Mouse (Mus musculus) skeletal muscle tissue, adult 2 months (tissue): Measurements from ENCODE around the gene Cacna1b.

ENCODE experiments used
- DNase-seq: peaks from one replicate; pipeline ENCODE4 v3.0.0-alpha.2; 2012; ENCODE audit warnings: low read depth, low spot score

Gene Cacna1b

DNA sequence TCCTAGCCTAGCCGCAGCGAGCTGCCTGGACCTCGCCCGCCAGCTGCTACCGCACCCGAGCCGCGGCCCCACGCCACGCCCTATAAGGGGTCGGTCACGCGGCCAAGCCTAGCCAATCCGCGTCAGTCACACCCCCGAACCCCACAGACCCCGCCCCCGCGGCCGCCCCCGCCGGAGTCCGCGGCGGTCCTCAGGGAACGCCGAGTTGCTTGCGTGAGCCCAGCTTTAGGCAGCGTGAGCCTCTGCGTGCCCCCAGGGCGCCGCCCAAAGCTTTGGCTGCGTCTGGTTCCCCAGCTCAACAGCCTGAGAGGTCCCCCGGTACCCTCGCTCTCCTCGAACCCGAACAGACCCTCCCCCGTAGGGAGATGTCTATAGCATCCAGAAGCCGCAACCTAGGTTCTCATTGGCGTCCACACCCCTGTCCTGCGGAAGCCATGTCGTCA lies at the start of gene Cacna1b:
Cacna1b (minus strand) TSS at position 38 of the 443 bp plus-strand sequence.
- DNase-seq = no peak

DNA sequence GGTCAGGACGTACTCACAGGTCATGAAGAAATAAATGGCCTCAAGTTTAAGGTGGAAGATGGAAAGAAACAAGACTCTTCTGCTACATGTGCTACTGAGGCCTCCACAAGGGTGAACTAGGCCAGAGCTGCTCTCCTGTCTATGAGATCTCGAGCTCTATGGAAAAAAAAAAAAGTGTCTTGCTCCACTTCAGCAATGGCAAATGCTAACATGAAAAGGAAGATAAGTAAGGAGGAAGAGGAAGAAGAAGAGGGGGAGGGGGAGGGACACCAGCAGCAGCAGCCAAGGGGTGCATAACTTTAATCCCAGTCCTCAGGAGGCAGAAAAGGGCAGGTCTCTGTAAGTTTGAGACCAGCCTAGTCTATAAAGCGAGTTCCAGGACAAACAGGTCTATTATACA lies 46.8 kb upstream of the Cacna1b start:
- no peak for DNase-seq

DNA sequence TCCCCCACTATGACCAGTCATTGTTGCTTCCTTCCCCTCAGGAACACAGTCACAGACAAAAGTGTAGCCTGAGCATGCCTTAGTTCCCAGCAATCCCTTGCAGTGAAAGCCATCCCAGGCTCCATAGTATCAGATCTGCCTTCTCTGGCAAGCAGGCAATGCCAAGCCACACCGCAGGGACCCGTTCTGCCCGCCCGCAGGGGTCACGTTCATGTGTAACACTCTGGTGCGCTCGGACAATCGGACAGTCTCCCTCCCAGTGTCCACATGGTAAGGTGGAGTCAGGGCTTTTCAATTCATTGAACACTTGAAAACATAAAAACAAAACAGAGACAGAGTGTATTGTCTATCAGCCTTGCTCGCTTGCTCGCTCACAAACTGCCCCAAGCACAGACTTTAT lies 44.7 kb upstream of the Cacna1b start:
- no peak for DNase-seq

DNA sequence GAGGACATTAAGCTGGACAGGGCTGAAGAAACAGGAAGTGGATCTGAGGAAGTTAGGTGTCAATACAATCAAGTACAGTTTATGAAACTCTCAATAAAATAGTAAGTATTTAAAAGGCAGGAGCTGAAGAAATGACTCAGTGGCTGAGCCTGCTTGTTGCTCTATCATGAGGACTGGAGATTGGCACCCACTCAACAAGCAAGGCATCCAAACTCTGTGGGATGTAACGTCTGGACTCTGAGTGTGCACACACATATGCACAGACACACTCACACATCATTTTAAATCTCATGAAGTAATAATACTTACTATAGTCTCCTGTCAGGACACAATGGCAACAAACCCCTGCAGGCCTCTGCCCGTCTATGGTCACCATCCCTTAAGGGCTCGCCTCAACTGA lies 44.1 kb upstream of the Cacna1b start:
- no peak for DNase-seq

DNA sequence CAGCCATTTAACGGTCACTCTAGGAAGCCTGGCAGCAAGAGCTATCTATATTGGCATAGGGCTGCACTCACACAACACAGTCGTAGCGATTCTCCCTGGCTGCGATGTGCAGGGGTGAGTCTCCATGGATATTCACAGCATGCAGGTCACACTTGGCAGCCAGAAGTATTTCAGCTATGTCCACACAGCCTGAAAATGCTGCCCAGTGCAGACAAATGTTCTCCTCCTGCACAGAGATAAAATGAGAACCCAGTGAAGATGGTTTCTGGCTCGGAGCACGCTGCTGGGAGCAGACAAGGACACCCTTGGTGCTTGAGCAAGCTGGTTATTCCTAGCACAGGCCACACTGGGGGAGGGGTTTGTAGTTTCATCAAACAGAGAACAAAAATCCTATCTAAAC lies 43.2 kb upstream of the Cacna1b start:
- DNase-seq = peak; percentile 37

DNA sequence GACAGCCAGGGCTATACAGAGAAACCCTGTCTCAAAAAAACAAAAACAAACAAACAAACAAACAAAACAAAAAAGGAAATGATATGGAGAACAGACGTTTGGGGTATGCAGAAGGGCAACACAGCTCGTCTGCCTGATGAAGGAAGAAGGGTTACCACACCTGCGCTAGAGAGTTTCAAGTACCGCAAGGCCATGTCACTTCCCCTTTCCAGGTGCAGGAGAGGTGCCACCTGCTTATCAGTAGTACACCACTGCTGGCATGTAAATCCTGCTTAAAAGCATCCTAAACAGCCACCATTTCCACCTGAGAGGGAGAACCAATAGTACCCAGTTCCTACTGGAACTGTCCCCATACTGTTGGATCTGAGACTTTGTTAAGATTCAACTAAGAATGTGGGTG lies 42.7 kb upstream of the Cacna1b start:
- no peak for DNase-seq

DNA sequence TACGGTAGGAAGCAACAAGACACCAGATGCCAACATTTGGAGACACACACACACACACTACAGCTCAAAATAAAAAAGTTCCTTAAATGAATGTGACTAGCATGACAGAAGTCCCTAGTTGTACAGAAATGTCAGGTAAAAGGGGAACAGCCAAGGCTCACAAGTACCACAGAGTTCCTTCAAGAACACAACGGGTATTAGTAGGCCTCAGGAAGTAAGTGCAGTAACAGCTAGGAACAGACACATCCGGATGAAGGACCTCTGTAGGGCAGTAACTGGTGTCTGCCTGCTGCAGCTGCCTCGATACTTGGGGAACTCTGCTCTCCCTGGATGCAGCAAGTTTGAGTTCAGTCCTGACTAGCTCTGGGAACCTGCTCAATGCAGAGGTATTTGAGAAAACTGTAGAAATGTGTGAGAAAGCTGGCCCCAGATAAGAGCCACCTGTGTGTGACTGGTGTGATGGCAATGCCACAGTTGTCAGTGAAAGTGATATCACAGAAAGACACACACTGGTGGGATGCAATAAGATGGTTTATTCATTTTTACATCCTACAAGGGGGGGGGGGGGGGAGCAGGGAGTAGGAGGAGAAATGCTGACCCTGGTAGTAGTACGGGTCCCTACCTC lies 34.0 kb upstream of the Cacna1b start:
- DNase-seq = no peak

DNA sequence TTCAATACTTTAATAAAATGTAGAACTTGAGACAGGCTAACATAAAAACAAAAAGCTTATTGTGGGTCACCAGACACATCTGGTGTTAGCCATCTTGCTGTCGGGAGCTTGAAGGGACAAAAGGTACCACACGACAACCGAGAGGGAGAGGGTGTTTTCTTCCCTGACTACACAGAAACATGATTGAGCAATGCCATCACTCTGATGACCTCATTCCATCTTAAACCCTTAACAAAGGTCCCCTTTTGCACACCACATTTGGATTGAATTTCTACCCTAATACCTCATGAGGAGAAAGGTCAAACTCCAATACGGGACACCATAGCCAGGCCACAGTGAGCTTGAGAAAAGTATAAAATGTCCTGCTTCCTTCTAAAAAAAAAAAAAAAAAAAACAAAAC lies 24.3 kb upstream of the Cacna1b start:
- DNase-seq = no peak

DNA sequence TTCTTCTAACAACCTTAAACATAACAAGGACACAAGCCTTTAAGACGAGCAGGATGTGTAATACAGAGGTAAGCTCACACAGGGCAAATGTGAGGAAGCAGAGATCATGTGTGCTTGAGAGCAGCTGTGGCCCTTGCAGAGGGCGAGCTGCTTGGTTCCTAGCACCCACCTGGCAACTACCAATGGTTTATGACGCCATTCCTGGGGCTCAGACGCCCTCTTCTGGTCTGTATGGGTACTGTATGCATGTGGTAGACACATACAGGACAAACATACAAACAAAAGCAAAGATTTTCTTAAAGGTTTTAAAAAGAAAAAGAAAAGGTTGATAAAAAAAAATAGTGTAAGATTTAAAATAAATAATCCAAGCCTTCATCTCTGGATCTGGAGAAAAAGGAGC lies 18.3 kb upstream of the Cacna1b start:
- no peak for DNase-seq

DNA sequence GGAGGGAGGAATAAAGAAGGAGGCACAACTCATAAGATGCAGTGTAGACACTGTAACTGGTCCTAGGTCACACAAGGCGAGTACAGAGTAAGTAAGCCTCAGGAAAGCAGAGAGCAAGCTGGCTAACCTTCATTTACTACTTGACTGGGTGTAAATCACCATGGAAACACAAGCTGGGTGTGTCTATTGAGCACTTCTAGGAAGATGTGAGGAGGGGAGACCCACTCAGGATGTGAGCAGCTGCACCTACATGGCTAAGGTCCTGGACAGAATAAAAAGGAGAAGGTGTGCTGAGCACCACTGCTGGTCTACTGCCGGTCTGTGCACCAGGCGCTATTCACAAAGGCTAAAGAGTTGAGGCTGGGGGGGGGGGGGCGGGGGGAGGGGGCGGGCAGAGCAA lies 13.9 kb upstream of the Cacna1b start:
- no peak for DNase-seq

DNA sequence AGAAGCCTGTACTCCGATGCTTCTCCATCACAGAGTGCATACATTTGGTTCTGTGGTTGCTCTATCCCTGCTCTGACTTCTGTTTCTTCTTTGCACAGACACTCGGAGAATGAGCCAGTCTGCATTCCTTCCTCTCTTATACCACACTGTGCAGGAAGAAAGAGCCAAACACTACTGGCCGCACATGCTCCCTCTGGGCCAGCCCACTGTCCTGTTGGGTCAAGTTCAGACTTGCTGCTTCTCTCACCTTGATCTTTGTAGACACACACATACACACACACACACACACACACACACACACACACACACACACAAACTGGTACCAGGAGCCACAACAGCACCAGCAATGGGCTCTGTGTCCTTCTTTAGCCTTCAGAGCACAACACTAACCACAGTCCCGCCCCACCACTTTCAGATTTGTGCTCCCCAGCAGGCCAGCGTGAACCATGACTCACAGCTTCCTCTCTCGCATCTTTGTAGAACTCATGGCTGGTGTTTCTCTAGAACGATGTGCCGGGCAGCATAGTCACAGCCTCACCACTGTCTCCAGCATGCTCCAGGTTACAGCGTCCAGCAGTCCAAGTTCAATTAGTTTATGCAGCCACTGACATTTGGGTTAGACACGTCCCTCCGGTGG lies 13.1 kb upstream of the Cacna1b start:
- no peak for DNase-seq

DNA sequence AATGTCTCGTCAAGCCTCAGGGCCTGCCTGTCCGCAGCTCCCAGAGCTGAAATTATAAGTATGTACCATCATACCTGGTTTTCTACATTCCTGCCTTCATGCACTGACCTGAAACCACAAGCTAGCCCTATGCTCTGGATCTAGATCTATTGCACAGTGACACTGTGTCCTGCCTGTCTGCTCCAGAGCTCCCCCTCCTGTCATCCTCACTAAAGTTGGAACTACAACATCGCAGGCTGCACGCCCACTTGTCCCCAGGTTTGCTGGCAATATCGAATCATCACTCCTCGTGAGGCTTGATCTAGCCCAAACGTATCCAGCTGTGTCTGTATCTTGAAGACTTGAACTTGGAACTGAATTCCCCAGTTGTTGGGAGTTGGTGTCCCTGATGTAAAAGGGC lies 11.9 kb upstream of the Cacna1b start:
- no peak for DNase-seq

DNA sequence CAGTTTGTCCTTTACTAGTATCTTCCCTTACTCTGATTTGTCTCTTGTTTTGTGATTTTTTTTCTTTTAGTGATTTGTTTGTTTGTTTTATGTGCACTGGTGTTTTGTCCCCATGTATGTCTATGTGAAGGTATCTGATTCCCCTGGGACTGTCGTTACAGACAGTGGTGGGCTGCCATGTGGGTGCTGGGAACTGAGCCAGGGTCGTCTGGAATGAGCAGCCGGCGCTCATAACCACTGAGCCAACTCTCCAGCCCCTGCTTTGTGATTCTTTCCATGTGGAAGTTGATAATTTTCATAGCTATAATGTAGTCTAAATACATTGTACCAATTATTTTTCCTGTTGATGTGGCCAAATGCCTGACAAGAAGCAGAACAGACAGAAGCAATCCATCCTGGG lies 7.9 kb upstream of the Cacna1b start:
- no peak for DNase-seq

DNA sequence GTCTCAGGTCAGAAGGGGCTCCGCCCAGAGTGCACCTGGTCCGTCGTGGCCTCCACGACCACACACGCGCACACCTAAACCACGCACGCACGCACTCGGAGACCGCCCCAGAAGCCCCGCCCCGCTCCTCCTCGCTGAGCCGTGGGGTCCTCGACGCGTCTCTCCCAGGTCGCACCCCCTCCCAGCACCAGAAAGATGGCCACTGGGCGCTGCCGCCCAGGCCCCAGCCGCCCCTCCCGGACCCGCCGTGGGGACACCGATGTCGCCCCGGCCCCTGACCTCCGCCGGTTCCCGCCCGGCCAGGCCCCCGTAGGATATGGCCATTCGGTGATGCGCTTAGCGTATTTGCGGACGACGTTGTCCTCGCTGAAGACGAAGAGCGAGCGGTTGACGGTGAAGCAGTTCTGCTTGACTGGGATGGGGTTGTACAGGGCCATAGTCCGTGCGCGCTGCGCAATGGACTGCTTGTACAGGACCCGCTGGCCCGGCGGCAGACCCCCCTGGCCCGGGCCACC lies 449 bp downstream of the Cacna1b start:
- no peak for DNase-seq

DNA sequence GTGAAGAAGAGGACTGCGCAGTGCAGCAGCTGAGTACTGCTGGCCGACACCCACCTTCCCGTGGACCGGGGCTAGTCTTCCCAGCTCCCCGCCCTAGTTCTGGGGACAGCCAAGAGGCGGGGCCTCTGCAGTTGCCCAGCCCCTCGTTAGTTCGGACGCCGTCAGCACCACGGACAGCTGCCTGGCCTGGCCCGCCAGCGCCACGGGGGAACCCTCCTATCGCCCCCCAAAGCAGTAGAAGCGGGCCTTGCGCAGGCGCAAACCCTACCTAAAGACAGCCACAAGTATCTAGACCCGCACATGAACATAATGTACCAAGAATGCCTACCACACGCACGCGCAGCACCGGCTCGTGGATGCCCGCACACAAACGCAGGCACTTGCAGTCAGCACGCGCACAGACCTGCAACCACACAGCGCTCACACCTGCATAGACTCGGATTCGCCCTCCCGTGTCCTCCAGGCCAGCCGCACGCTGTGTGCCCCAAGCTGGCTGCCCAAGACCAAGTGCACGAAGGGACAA lies 968 bp downstream of the Cacna1b start:
- DNase-seq = no peak

DNA sequence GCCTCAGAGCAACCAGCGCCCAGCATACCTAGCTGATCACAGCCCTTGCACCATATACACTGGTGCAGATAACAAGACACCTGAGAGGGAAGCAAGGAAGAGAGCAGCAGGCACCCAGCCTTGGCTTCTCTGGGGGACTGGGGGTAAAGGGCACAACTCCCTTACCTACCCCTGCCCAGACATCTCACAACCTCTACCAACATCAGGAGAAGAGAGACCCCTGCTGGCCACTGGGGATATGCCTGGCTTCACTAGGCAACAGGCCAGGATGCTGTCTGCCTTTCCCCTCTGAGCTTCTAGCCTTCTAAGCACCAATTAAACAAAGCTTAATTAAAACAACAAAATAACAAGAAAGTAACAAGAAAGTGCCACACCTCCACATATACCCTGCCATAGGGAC lies 7.7 kb downstream of the Cacna1b start:
- DNase-seq = no peak

DNA sequence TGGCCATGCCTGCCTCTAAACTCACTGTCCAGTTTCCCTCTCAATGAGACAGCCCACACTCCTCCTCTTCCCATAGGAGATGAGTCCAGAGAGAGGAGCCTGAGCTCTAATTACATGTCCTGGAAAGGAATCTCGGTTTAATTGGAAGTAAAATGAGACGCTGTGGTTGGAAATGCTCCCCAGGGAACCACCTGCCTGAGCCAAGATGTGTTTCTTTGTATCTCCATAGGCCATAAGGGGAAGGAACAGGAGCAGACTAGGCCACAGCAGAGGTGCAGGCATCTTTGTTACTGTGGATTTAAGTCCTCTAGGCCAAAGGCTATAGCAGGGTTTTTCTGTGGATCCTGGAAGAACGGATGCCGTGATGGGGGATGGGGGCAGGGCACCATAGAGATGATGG lies 10.4 kb downstream of the Cacna1b start:
- no peak for DNase-seq

DNA sequence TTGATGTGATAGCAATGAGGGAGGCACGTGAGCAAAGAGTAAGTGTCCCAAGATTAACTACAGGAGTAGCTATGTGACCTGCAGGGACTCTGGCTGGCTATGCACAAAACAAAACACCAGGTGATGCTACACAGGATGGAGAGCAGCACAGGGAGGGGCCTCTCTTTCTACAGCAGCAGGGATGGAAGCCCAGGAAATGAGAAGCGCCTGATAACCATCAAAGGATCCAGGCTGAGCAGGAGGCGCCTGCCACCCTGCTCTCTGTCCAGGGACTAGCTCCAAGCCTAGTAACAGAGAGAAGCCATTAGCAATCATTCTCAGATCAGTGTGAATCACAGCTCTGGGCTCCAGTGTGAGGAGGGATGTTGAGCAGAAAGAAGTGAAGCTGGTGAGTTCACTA lies 12.9 kb downstream of the Cacna1b start:
- no peak for DNase-seq

DNA sequence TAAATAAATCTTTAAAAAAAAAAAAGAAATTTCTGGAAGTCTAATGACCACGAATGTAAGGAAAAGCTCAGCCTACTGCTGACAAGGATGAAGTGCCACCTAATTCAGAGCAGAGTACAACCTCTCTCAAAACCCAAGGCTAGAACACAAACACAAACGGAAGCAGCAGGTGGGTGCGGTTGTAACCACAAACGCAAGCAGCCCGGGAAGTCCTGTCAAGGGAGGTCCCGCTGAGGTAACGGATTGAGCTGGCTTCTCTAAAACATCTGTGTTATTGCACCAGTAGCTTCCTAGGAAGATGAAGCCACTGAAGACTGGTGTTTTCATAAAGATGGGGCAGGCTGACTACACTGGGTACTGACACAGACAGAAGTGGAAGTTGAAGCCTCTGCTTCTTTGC lies 15.1 kb downstream of the Cacna1b start:
- no peak for DNase-seq

DNA sequence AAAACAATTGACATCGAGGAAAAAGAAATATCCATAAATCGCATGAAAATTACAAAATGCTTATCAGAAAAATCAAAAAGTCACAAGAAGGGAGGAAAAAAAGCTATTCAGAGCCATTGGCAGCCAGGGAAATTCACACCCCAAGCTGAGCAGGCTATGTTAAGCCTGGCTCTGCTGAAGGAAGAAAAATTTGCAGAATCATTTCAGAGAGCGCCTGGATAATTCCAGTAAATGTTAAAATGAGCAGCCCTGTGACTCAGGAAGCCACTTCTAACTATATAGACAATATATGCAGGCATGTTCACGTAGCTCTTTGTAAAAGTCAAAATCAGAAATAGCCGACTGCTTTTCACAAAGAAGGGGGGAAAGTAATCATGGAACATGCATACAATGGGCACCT lies 23.3 kb downstream of the Cacna1b start:
- no peak for DNase-seq

DNA sequence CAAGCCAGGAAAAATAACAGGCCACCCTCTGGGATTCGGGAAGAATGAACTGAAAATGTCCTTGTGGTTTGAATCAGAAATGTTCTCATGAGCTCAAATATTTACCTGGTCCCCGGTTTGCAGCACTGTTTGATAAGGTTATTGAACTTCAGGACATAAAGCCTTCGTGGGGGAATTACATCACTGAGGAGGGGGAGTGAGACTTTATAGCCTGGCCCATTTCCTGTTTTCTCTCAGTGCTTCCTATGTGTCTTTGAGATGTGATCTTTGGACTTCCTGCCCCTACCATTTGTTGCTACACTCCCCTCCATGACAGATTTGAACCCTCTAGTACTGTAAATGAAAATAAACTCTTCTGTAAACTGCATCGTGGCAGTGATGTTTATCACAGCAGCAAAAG lies 29.8 kb downstream of the Cacna1b start:
- no peak for DNase-seq

DNA sequence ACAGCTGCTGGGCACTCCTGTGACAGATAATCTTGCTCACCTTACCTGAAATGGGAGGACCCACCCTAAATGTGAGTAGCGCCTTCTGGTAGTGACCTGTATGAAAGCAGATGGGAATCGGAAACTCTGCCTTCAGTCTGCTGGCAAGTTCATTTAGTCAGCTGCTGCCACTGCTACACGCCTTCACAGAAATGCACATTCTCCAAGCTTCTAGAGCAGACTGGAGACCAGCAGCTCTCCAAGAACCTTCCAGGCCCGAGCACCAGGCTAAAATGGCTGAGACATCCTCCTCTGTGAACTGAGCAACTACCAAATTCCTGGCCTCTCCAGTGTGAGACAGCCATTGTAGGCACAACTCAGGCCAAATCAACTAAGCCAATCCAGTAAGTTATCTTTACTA lies 37.1 kb downstream of the Cacna1b start:
- DNase-seq = no peak

DNA sequence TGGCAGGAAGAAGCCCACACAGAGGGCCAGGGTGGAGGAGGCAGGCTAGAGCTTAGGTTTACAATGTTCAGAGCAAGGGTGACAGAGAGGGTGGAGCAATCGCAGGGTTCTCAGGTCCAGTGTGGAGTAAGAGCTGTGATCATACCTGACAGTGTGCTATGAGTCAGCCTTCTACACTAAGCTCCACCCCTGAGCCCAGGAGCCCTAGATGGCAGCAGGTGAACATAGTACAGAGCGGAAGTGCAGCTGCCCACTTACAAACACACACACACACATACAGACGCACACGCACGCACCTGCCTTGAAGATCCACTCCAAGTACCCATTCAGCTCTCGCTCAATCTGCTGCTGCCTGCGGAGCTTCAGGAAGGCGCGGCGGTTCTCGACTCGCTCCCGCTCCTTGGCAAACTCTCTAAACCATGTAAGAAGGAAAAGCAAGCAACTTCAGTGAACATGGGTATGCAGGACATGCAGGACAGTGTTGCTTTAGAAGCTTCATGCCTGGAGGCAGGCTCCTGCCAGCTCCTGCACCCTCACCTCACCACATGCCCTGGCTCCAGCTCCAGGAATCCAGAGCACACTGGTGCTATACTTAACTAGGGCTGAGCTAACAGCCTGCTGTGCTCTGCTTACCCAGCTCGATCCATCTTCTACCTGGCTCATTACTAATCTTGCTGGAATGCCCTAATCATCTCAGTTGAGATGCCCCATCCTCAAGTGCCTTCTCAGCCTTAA lies 43.1 kb downstream of the Cacna1b start:
- DNase-seq = no peak
